Mouse (Mus musculus) E14TG2a.4 (cell line): ENCODE data around the gene Snx18.

ENCODE experiments used
- H3K27me3 ChIP-seq: 2 replicates; pipeline ENCODE4 v1.6.1; 2014; ENCODE audit warnings: low read length, control low read depth; ENCODE audit not compliant: insufficient read depth
- H3K36me3 ChIP-seq: 2 replicates; pipeline ENCODE4 v1.6.1; 2014; ENCODE audit warnings: low read length, control low read depth; ENCODE audit not compliant: insufficient read depth
- H3K4me1 ChIP-seq: replicated peaks from 2 replicates; pipeline ENCODE4 v1.6.1; 2014; ENCODE audit warnings: low read depth, low read length, control low read depth
- H3K4me3 ChIP-seq: replicated peaks from 2 replicates; pipeline ENCODE4 v1.5.1; 2014; ENCODE audit warnings: mild to moderate bottlenecking, low read length
- H3K9me3 ChIP-seq: 2 replicates; pipeline ENCODE4 v1.6.1; 2014; ENCODE audit warnings: low read length, control low read depth
- CTCF ChIP-seq: conservative IDR thresholded peaks from 2 replicates; pipeline ENCODE4 v1.5.1; 2014; ENCODE audit warnings: low read length
- NANOG ChIP-seq: IDR thresholded peaks from 2 replicates; pipeline ENCODE4 v1.6.1; 2014; ENCODE audit warnings: borderline replicate concordance, low read length, mixed read lengths
- POU5F1 ChIP-seq: IDR thresholded peaks from 2 replicates; pipeline ENCODE4 v1.6.1; 2014; ENCODE audit warnings: low read length, borderline replicate concordance

Snx18 gene

DNA sequence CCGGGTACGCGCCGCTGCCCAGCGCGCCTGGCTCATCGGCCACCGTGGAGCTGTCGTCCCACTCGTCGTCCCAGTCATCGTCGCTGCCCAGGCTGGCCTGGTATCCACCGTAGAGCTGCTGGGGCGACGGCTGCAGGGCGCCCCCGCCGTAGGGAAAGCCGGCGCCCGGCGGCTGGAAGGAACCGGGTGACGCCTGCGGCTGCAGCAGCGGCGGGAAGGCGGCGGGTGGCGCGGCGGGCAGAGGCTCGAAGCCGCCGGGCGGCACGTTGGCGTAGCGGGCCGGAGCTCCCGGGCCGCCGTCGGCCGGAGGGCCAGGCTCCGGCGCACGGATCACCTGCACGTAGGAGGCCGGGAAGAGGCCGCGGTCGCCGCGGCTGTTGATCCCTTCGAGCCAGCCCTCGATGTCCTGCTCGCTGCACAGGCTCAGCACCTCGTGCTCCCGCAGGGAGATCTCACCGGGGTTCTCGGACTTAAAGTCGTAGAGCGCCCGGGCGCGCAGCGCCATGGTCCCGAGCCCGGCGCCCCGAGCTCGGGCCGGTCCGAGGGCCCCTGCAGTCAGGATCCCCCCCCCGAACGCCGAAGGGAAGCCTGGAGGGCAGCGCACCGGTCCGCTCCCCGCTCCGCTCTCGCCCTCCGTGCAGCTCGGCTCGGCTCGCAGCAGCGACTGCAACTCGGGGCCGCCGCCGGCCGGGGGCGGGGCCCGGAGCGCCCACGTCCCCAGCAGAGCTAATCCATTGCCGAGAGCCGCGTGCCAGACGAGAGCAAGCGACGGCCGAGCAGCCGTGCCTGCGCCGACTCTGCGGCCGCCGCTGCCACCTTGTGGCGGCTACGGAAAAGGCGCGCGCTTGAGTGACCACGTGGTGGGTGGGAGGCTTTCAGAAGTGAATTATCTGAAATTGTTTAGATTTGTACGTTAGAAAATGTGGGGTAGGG lies at the start of gene Snx18:
TSS of gene Snx18 (minus strand) at position 674 of the 933 bp plus-strand sequence.
- H3K9me3 ChIP-seq, result no peaks in the 10 kb centered on the region
- peak within 1 kb of the TSS; percentile 94 for H3K4me3 ChIP-seq
- peaks cover 25% of the 10 kb centered on the region for H3K36me3 ChIP-seq
- peaks cover 32% of the 10 kb centered on the region for H3K27me3 ChIP-seq
- TF ChIP-seq NANOG, result no peak
- TF ChIP-seq CTCF, result no peak
- no peak for TF ChIP-seq POU5F1
- peaks cover 56% of the 10 kb centered on the region for H3K4me1 ChIP-seq

DNA sequence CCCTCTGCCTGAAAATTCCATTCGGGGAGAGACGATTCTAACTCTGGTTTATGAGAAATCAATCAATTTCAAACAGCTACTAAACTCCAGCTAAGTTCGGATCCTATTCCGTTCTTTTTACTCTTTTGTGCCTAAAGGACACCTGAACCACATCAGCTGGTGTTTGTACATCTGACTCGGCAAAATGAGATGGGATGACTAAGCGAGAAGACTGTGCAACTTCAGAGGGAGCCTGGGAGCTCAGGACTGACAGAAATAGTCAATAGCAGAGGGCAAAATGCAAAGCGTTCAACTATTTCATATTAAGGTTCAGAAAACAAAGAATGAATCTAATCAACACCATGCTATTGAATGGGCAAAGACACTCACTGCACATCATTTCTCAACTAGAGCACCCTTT lies 45.5 kb upstream of the Snx18 start:
- H3K27me3 ChIP-seq, result peaks cover 39% of the 10 kb centered on the region
- TF ChIP-seq CTCF, result no peak
- TF ChIP-seq POU5F1, result no peak
- TF ChIP-seq NANOG, result no peak

DNA sequence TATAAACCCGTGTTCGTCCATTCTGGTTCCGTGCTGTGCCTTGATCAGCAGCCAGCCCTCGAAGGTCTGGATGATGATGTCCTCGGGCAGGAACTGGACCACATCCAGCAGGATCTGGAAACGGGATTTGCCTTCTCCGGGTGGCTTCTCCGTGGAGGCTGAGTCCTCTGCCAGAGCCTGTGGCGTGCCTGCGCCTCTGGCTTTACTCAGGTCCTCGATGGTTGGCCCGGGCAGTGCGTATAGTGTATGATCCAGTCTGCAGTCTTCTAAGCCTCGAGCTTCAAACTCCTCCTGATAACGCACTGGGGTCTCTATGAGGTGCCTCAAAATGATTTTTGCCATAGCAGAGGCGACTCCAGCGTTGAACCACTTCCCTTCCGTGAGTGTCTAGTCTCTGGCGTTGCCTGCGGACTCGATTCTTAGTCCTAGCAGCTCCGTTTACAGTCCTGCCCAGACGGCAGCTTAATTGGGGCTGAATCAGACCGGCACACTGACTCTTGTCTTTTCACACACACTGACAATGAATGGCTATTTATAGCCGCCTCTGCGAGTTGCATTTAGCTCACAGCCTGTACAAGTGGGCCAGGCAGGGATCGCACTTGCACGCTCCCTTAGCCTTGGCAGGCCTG lies 44.9 kb upstream of the Snx18 start, which contains the start of gene Hspb3:
TSS of gene Hspb3 (minus strand) at position 526 of the 629 bp plus-strand sequence.
- H3K9me3 ChIP-seq, result no peaks in the 10 kb centered on the region
- H3K36me3 ChIP-seq, result no peaks in the 10 kb centered on the region
- H3K4me3 ChIP-seq, result peak within 1 kb of the TSS; percentile 66
- peaks cover 33% of the 10 kb centered on the region for H3K27me3 ChIP-seq
- TF ChIP-seq NANOG (no peak), CTCF (no peak), POU5F1 (no peak)
- H3K4me1 ChIP-seq, result peaks cover 12% of the 10 kb centered on the region

More for the DNA sequence above, 45.5 kb upstream of the Snx18 start:
- H3K4me1 ChIP-seq, result peaks cover 12% of the 10 kb centered on the region
- no peaks in the 10 kb centered on the region for H3K36me3 ChIP-seq
- H3K4me3 ChIP-seq, result peak overlapping the region; percentile 66; the same call in 1 of the 2 replicates
- no peaks in the 10 kb centered on the region for H3K9me3 ChIP-seq

DNA sequence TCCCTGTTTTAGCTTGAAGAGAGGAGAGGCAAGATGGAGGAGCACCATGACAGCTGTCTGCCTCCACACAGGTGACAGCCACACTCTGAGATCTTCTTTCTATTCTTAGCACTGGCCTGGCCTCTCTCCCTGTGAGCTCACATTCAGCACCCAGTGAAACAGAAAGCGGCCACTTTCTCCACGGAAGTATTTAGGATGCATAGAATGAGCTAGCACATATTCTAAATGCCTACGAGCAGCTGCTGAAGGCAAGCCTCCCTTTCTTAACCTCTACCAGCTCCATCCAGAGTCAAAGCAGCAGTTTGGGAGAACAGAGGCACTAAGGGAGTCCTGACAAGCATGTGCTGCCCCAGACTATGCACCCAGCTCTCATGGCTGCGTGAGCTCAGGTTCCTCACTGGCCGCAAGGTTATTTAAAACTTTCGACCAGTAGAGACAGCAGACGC lies 43.5 kb upstream of the Snx18 start:
- H3K4me3 ChIP-seq, result no peak overlapping the region
- TF ChIP-seq NANOG (no peak), CTCF (no peak), POU5F1 (no peak)
- H3K27me3 ChIP-seq, result peaks cover 31% of the 10 kb centered on the region
- H3K36me3 ChIP-seq, result no peaks in the 10 kb centered on the region
- peaks cover 12% of the 10 kb centered on the region for H3K4me1 ChIP-seq
- no peaks in the 10 kb centered on the region for H3K9me3 ChIP-seq

DNA sequence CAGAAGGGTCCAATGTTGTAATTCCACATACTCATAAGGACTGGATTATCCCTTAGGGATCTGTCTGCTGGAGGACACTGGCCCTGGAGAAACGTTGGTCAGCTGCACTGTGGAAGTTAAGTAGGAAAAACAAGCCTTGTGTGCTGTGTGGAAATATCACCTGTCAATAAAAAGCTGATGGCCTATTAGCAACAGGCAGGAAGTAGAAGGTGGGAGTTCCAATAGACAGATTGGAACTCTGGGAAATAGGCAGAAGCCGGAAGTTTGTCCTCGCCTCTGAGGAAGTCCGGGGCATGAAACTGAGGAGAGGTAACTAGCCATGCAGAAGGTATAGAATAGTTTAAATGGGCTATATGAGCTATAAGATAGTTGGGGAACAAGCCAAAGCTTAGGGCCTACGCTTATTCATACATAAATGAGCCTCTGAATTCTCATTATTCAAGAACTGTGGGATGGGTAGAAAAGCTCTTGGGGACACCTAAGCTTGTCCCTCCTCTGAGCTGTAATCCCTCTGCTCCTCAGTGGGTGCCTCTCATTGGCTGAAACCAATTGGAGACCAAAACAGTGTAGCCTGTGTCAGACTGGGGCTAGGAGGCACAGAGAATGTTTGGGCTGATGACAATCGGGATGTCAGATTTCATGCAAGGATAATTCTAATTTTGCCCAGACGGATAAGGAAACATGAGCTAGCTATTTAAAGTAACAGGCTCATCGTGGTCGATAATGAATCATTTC lies 42.4 kb upstream of the Snx18 start:
- H3K4me1 ChIP-seq, result peaks cover 12% of the 10 kb centered on the region
- no peaks in the 10 kb centered on the region for H3K36me3 ChIP-seq
- H3K27me3 ChIP-seq, result peaks cover 31% of the 10 kb centered on the region
- no peak overlapping the region for H3K4me3 ChIP-seq
- no peaks in the 10 kb centered on the region for H3K9me3 ChIP-seq
- TF ChIP-seq NANOG (no peak), POU5F1 (no peak), CTCF (no peak)

DNA sequence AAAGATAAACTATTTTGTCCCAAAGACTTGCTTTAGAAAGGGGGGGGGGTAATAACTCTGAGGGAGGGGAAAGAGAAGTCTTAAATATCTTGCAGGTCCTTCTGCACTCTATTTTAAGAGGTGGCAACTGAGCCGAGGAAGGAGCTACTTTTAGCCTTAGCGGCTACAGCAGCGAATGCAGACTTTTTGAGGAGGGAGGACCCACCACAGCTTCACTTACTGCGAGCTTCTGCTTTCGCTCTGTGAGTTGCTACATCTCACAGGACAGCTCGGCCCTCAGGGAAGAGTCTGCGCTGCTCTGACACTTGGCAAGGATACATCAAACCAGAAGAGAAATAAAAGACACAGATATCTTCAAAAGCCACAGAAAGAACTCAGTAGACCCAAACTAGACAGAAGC lies 38.8 kb upstream of the Snx18 start:
- H3K4me3 ChIP-seq, result no peak overlapping the region
- TF ChIP-seq CTCF (no peak), NANOG (no peak), POU5F1 (no peak)
- H3K27me3 ChIP-seq, result peaks cover 14% of the 10 kb centered on the region
- H3K4me1 ChIP-seq, result no peaks in the 10 kb centered on the region
- no peaks in the 10 kb centered on the region for H3K36me3 ChIP-seq
- peaks cover 19% of the 10 kb centered on the region for H3K9me3 ChIP-seq

DNA sequence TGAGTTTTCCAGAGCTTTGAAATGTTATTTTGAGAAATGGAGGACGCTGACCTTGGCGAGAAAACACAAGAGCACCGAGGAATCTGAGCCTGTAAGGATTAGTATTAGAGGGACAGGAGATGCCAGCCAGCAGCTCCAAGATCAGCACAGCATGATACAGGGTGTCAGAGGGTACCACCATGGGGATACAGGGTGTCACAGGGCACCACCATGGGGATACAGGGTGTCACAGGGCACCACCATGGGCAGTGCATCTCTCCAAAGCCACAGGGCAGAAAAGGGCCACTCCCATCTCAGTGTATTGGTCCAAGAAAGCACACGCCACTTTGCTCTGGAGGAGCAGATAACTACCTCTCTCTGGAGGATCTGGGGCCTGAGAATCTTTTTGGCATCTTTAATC lies 38.3 kb upstream of the Snx18 start:
- no peaks in the 10 kb centered on the region for H3K4me1 ChIP-seq
- peaks cover 19% of the 10 kb centered on the region for H3K9me3 ChIP-seq
- H3K4me3 ChIP-seq, result no peak overlapping the region
- H3K27me3 ChIP-seq, result peaks cover 8% of the 10 kb centered on the region
- no peaks in the 10 kb centered on the region for H3K36me3 ChIP-seq
- TF ChIP-seq CTCF, result no peak
- TF ChIP-seq POU5F1, result no peak
- no peak for TF ChIP-seq NANOG

DNA sequence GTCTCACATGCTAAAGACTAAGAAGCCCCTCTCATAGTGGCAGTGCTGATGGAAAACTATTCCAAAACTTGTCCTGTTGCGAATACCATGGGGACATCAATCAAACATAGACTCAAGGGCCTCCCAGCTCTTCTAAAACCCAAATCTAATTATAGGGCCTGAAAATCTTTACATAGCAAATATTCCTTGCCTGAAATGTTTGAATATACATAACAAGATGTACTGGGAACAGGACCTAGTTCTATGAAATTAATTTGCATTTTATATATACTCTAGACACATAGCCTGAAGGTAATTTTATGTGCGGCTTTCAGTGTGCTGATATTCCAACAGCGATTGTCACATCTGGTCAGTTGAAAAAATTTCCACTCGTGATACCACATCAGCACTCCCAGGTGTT lies 37.1 kb upstream of the Snx18 start:
- Histone ChIP-seq H3K36me3 (no peaks in the 10 kb centered on the region), H3K9me3 (peaks cover 21% of the 10 kb centered on the region), H3K27me3 (peaks cover 7% of the 10 kb centered on the region; the same call in 1 of the 2 replicates), H3K4me1 (no peaks in the 10 kb centered on the region), H3K4me3 (no peak overlapping the region)
- no peak for TF ChIP-seq CTCF
- no peak for TF ChIP-seq NANOG
- TF ChIP-seq POU5F1, result no peak
